Mouse (Mus musculus): ENCODE data around the gene Ptprk. TPM values are rescaled to one million over a fixed set of nuclear protein-coding genes. Genes with fewer than 3 reads are reported as not detected.
A peak's percentile ranks its signal among the peaks of the same experiment; 100 is the strongest.

Ptprk gene
- polyA plus RNA-seq, 1 experiment = 28.8 TPM

GRCm38 (mm10) chr10:28297531-28297930 is 222.9 kb downstream of the Ptprk start:
- no peaks in the 10 kb centered on the region for H3K36me3 ChIP-seq (ENCODE audit: control insufficient read depth, insufficient read depth)
- no peaks in the 10 kb centered on the region for H3K79me2 ChIP-seq (ENCODE audit: control insufficient read depth, insufficient read depth)
- no peak for TF ChIP-seq POLR2AphosphoS2 (IDR thresholded peaks at IDR 0.05; ENCODE audit: insufficient read length, low read depth)
- TF ChIP-seq E2F4 (IDR thresholded peaks at IDR 0.05; ENCODE audit: insufficient read depth) = no peak
- no peak for TF ChIP-seq CEBPB (IDR thresholded peaks at IDR 0.05; ENCODE audit: insufficient read depth, poor library complexity, severe bottlenecking)
- no peak for TF ChIP-seq MYOG (IDR thresholded peaks at IDR 0.05; ENCODE audit: control insufficient read depth in 1 of 3, insufficient read depth in 1 of 3, insufficient read length in 2 of 3, low read depth in 2 of 3)
- TF ChIP-seq POLR2A (IDR thresholded peaks at IDR 0.05; ENCODE audit: insufficient read length, low read depth) = no peak
- no peak for TF ChIP-seq MYOD1 (IDR thresholded peaks at IDR 0.05; ENCODE audit: control insufficient read depth in 1 of 3, insufficient read length in 2 of 3, low read depth in 2 of 3)
- no peak for TF ChIP-seq SRF (IDR thresholded peaks at IDR 0.05; ENCODE audit: control insufficient read depth, insufficient read length, low read depth)
- TF ChIP-seq USF1 (IDR thresholded peaks at IDR 0.05; ENCODE audit: low read depth) = no peak
- no peak overlapping the region for H3K4me2 ChIP-seq (ENCODE audit: low read depth)
- H3ac ChIP-seq (ENCODE audit: control insufficient read depth, insufficient read length) = no peak overlapping the region
- H3K4me3 ChIP-seq = no peak overlapping the region
- H3K27me3 ChIP-seq (ENCODE audit: control insufficient read depth, insufficient read depth, insufficient read length) = no peaks in the 10 kb centered on the region

GRCm38 (mm10) chr10:28299207-28299606 is 224.6 kb downstream of the Ptprk start:
- H3K27me3 ChIP-seq (ENCODE audit: control insufficient read depth, insufficient read depth, insufficient read length) = no peaks in the 10 kb centered on the region
- no peak overlapping the region for H3ac ChIP-seq (ENCODE audit: control insufficient read depth, insufficient read length)
- no peak overlapping the region for H3K4me3 ChIP-seq
- no peaks in the 10 kb centered on the region for H3K79me2 ChIP-seq (ENCODE audit: control insufficient read depth, insufficient read depth)
- H3K36me3 ChIP-seq (ENCODE audit: control insufficient read depth, insufficient read depth) = no peaks in the 10 kb centered on the region
- no peak overlapping the region for H3K4me2 ChIP-seq (ENCODE audit: low read depth)
- no peak for TF ChIP-seq POLR2A (IDR thresholded peaks at IDR 0.05; ENCODE audit: insufficient read length, low read depth)
- no peak for TF ChIP-seq TCF3 (IDR thresholded peaks at IDR 0.05; ENCODE audit: insufficient read length, low read depth)
- peak; percentile 51 for TF ChIP-seq USF1 (IDR thresholded peaks at IDR 0.05; ENCODE audit: low read depth)
- TF ChIP-seq MYOG (IDR thresholded peaks at IDR 0.05; ENCODE audit: control insufficient read depth in 1 of 3, insufficient read depth in 1 of 3, insufficient read length in 2 of 3, low read depth in 2 of 3) = no peak
- no peak for TF ChIP-seq POLR2AphosphoS2 (IDR thresholded peaks at IDR 0.05; ENCODE audit: insufficient read length, low read depth)

- peak overlapping the region; percentile 57 for H3K4me2 ChIP-seq (ENCODE audit: low read depth)
- H3K36me3 ChIP-seq (ENCODE audit: control insufficient read depth, insufficient read depth) = no peaks in the 10 kb centered on the region
- H3K27me3 ChIP-seq (ENCODE audit: control insufficient read depth, insufficient read depth, insufficient read length) = no peaks in the 10 kb centered on the region
- no peaks in the 10 kb centered on the region for H3K79me2 ChIP-seq (ENCODE audit: control insufficient read depth, insufficient read depth)
- H3ac ChIP-seq (ENCODE audit: control insufficient read depth, insufficient read length) = no peak overlapping the region
- H3K4me3 ChIP-seq = no peak overlapping the region
- TF ChIP-seq E2F4 (IDR thresholded peaks at IDR 0.05; ENCODE audit: insufficient read depth) (no peak), POLR2AphosphoS2 (IDR thresholded peaks at IDR 0.05; ENCODE audit: insufficient read length, low read depth) (no peak)
These were observed 229.2 kb downstream of the Ptprk start for GRCm38 (mm10) chr10:28303856-28304255.

GRCm38 (mm10) chr10:28304292-28304875 is 229.8 kb downstream of the Ptprk start:
- H3K4me3 ChIP-seq = no peak overlapping the region
- no peaks in the 10 kb centered on the region for H3K36me3 ChIP-seq (ENCODE audit: control insufficient read depth, insufficient read depth)
- no peaks in the 10 kb centered on the region for H3K79me2 ChIP-seq (ENCODE audit: control insufficient read depth, insufficient read depth)
- TF ChIP-seq CEBPB (IDR thresholded peaks at IDR 0.05; ENCODE audit: insufficient read depth, poor library complexity, severe bottlenecking) = peak; percentile 51; the same call in 1 of the 2 replicates
- TF ChIP-seq MAX (IDR thresholded peaks at IDR 0.05; ENCODE audit: low read depth) = no peak
- H3K4me2 ChIP-seq (ENCODE audit: low read depth) = peak overlapping the region; percentile 57
- no peaks in the 10 kb centered on the region for H3K27me3 ChIP-seq (ENCODE audit: control insufficient read depth, insufficient read depth, insufficient read length)
- H3ac ChIP-seq (ENCODE audit: control insufficient read depth, insufficient read length) = no peak overlapping the region

GRCm38 (mm10) chr10:28306451-28307086 is 231.9 kb downstream of the Ptprk start:
- Histone ChIP-seq H3K4me3 (no peak overlapping the region), H3K79me2 (ENCODE audit: control insufficient read depth, insufficient read depth) (no peaks in the 10 kb centered on the region), H3ac (ENCODE audit: control insufficient read depth, insufficient read length) (no peak overlapping the region), H3K27me3 (ENCODE audit: control insufficient read depth, insufficient read depth, insufficient read length) (no peaks in the 10 kb centered on the region), H3K36me3 (ENCODE audit: control insufficient read depth, insufficient read depth) (no peaks in the 10 kb centered on the region), H3K4me2 (ENCODE audit: low read depth) (no peak overlapping the region)
- no peak for TF ChIP-seq E2F4 (IDR thresholded peaks at IDR 0.05; ENCODE audit: insufficient read depth)
- TF ChIP-seq MYOG (IDR thresholded peaks at IDR 0.05; ENCODE audit: control insufficient read depth in 1 of 3, insufficient read depth in 1 of 3, insufficient read length in 2 of 3, low read depth in 2 of 3) = no peak
- TF ChIP-seq POLR2A (IDR thresholded peaks at IDR 0.05; ENCODE audit: insufficient read length, low read depth) = no peak
- no peak for TF ChIP-seq CEBPB (IDR thresholded peaks at IDR 0.05; ENCODE audit: insufficient read depth, poor library complexity, severe bottlenecking)
- TF ChIP-seq USF1 (IDR thresholded peaks at IDR 0.05; ENCODE audit: low read depth) = no peak
- no peak for TF ChIP-seq SRF (IDR thresholded peaks at IDR 0.05; ENCODE audit: control insufficient read depth, insufficient read length, low read depth)
- TF ChIP-seq POLR2AphosphoS2 (IDR thresholded peaks at IDR 0.05; ENCODE audit: insufficient read length, low read depth) = no peak
- no peak for TF ChIP-seq MYOD1 (IDR thresholded peaks at IDR 0.05; ENCODE audit: control insufficient read depth in 1 of 3, insufficient read length in 2 of 3, low read depth in 2 of 3)
- TF ChIP-seq TCF12 (IDR thresholded peaks at IDR 0.05; ENCODE audit: insufficient read depth, poor library complexity, severe bottlenecking) = no peak

All from myocyte (in vitro differentiated cells).